Mouse (Mus musculus): ENCODE results near the gene Irx5.

The Irx5 gene

DNA sequence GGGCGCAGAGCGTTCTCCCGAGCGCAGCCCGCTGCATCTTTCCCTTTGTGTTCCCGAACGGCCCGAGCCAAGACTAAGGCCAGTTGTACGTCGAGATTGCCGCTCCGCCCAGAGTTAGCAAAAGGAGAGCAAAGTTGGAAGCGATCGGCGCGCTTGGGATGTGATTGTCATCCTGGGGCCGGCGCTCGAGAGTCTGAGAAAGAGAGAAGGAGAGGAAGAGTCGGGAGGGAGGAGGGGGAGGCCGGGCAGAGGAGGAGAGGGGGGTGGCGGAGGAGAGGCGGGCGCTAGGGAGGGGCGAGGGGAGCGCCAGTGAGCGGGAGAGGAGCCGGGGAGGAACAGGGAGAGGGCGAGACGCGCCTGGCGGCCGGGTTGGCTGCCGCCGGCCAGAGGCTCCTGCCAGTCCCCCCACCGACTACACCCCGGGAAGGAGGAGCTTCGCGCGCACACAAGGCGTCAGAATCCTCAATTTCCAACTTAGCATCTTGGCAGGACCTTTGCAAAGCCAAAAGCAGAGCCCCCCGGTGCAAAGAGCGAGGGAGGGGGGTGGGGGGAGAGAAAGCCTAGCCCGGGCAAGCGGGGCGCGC is at the start of gene Irx5:
Irx5 (plus strand) TSS at position 228 of the 584 bp plus-strand sequence.
- peak; percentile 87 for DNase-seq (ENCODE audit: low spot score)

DNA sequence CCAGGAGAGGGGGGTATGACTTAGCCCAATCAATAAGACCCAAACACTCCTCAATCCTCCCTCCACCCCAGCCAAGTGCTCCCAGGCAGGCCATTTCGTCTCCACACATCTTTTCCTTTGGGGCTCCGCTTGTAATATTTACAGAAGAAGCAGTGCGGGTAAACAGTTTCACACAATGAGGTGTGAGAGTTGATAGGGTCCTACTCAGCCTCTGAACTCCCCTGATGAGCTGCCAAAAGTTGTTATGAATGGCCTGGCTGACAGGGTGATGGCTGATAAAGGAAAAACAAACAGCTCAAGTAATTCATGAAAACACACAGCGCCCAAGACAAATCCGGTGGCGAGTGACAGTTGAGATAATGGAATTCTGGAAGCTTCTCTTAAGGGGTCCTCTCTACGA is 45.2 kb upstream of the Irx5 start:
- no peak for DNase-seq (ENCODE audit: low spot score)

DNA sequence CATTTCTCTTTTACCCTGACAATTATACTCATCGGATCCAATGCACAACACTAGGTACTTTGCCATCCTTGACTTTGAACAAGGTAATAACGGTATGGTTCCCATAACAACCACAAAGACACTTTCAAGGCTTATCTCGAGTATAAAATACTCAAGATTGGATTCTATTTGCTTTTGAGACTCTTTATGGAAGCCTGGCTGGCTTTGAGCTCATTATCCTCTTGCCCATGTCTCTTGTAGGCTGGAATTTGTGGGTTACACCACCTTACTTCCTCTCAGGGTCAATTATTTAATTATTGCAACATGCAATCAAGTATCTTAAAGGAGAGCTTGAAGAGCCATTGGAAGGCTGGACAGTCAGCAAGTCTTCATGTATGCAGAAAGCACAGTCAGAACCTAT is 43.7 kb upstream of the Irx5 start:
- DNase-seq (ENCODE audit: low spot score) = no peak

DNA sequence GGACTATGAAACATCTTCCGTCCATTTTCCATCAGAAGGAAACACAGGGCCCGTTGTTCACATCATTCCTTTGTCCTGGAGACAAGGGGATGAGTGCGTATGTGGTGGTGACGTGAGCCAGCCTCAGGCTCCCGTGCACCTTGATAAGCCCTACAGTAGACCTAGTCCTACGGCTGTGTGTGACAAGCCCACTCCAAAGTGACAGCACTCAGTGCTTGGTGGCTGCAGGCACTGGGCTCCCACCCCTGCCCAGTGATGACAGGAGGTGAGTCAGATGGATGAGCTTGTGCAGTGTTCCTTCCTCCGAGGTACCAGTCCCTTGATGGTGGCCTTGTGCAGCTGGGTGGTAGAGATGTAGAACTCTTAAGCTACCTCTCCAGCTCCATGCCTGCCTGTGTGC is 33.7 kb upstream of the Irx5 start:
- DNase-seq (ENCODE audit: low spot score) = no peak

DNA sequence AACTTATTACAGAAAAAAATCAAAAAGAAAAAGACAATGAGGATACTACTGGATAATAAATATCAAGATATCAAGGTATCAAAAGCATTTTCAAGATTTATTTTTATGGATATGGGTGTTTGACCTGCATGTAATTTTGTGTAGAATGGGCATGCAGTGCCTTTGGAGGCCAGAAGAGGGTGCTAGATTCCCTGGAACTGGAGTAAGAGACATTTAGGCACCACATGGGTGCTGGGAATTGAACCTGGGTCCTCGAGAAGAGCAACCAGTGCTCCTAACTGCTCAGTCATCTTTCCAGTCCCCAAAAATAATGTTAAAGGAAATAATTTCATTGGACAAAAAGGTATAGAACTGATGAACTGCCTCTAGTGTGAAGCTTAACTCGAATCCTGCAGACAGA is 30.2 kb upstream of the Irx5 start:
- DNase-seq (ENCODE audit: low spot score) = no peak

DNA sequence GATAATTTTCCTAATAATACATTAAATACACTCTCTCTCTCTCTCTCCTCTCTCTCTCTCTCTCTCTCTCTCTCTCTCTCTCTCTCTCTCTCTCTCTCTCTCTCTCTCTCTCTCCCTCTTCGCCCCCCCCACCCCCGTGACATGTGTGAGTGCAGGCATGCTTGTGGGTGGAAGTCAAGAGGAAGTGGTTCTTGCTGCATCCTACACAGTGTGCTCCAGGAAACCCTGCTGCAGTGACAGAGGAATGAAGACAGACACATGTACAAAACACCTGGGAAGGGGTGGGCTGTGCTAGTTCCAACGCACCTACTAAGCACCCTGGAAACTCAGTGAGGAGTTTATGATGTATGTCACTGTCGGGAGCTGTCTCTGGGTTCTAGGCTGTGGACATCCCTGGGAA is 28.2 kb upstream of the Irx5 start:
- DNase-seq (ENCODE audit: low spot score) = no peak

DNA sequence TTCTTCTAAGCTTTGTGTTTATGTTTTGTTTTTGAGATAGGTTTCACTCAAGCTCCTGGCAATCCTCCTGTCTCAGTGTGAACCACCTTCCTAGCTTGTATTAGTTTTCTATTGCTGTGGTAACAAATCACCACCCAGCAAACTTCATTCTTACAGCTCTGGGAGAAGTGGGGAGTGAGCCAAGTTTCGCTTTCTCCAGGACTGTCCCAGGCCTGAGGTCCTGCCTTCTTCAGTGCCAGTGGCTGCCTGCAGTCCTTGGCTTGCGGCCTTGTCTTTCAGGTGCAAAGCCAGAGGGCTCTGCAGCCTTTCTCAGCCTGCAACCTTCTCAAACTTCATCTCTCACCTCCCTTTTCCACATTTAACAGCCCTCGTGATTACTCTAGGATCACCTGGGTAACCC is 25.6 kb upstream of the Irx5 start:
- no peak for DNase-seq (ENCODE audit: low spot score)

DNA sequence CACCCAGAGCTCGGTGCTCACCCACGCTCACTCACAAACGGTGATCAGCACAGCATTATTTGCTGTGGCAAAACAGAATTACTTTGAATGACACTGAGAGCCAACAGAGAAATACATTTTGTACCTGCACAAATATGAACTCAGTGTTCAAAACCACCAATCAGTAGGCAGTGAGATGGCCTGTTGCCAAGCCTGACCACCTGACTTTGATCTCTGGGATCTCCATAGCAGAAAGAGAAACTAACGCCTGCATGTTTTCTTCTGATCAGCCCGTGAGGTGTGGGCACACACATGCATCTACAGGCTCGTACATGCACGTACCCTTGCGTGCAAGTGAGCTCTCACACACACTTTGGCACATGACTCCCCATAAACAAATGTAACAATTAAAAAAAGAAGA is 24.0 kb upstream of the Irx5 start:
- no peak for DNase-seq (ENCODE audit: low spot score)

DNA sequence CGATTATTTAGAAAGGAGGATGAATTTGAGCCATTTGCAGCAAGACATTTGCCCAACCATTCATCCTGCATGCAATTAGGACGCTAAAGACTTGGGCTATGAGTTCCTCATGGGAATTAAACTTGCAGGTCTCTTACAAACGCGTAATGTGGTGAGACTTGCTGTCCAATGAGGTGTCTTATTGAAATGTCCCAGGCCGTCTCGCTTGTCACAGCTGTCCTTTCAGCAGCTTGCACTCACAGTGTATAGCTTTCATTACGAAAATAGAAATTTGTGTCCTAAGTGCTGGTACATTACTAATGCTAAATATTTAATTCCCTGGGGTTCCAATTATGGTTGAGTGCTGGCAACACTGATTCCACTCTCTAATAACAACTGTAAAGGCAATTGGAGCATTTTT is 22.3 kb upstream of the Irx5 start:
- DNase-seq (ENCODE audit: low spot score) = no peak

DNA sequence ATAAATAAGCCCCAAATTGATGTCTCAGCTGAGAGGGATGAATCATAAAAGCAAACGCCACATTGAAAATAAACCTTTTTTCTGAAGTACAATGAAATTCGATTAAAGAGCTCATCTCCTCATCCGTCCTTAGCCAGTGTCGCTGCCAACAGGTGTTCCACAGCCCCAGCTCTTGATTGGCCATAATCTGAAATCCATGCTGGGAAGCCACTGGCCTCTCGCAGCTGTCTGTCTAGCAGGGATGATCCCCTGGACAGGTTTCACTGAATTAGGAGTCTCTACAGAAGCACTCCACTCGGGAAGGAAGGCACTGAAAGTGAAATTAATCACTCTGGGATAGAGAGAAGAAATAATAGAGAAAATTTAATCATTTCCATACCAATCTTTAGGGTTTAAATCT is 21.4 kb upstream of the Irx5 start:
- no peak for DNase-seq (ENCODE audit: low spot score)

DNA sequence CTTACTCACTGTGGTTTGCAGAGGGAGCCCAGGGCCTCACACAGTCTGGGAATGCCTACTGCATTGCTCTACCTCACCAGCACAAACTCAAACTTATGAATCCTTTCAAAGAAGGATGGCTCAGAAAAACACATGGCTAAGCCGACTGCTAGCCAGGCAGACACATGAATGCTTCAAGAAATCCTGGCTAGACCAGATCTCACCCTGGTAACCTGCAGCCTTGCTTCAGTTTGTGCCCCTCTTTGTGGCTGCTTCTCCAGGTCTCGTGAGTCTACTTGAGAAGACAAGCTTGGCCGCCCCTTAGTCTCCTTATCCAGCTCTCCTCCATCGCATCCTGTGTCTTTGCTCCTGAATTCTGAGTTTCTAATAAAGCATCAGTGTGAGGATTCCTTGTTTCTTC is 13.9 kb upstream of the Irx5 start:
- no peak for DNase-seq (ENCODE audit: low spot score)

DNA sequence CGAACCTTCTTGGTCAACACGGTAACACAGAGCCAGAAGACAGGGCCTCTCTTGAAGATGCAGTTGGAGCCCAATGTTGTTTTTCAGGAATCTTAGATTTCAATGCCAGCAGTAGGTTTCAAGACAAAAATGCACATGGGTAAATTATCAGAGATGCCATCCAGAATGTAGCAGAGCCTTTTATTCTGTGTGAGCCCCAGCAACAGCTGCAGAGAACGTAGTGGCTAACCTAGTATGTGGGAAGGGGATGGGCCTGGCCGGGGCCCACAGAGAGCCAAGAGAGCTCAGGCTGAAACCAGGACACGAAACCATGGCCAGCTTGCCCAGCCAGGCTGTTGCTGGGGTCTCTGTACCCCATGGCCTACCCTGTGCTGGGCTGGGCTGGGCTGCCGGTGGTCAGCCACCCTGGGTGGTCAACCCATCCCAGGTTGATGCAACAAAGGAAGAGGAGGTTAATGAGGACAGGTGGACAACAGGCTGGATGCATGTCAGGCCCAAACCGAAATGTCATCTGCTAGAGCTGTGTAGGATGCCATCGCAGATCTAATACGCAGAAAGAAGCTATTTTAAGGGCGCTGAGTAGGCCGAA is 7.4 kb upstream of the Irx5 start:
- no peak for DNase-seq (ENCODE audit: low spot score)

DNA sequence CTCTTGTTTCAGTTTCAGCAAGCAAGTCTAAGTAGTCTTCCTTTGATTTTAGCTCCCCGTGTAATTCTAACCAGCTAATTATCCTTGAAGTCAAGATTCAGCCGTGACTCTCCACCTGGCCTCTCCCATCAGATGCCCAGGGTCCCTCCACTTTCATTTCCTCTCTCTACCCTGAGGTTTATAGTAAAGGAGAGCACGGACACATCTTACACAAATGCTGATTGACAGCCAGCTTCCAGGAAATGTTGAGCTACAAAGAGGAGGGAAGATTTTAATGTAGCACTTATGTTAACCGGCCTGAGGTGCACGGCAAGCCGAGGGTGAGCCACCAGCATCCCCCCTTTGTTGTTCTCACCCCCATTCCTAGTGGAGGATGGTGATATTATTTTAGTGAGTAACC is 4.0 kb upstream of the Irx5 start:
- no peak for DNase-seq (ENCODE audit: low spot score)

DNA sequence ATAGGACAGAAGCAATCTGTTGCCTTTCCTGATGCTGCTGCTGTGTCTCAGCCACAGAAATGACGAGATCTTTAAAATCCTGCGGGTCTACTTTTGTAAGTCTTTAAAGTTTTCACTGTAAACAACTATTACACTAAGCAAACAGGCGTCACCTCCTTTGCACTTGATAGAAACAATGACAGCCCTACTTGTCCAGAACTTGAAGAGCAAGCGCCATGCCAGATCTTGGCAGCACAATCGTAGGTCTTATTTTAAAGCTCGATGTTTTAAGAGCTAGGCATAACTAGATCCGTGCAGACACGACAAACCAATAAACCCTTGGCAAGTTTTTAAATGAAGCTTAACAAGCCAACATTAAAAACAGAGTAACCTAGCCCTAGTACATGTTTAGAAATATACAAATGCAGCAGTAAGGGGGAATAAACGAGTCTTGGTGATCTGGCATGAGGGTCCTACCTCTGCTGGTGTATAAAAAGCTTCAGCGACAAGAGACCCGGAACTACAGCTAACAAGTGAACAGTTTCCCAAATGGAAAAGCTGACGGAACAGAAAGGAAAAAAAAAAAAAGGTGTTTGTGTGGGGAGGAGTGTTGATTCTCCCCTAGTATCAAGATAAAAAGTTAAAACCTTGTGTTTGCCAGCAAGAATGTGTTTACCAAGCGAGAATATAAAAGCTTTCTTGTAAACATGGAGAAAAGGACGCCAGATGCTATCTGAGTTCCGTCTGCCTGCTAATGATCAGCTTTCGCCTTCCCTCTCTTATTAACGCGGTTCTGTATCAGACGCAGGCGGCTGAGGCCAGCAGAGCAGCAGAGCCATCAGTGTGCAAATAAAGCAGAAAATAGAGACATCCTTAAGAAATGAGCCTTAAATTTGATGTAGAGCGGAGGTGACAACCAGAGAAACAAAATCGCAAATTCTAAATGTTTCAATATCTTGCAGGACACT is 2.6 kb upstream of the Irx5 start:
- DNase-seq (ENCODE audit: low spot score) = no peak

DNA sequence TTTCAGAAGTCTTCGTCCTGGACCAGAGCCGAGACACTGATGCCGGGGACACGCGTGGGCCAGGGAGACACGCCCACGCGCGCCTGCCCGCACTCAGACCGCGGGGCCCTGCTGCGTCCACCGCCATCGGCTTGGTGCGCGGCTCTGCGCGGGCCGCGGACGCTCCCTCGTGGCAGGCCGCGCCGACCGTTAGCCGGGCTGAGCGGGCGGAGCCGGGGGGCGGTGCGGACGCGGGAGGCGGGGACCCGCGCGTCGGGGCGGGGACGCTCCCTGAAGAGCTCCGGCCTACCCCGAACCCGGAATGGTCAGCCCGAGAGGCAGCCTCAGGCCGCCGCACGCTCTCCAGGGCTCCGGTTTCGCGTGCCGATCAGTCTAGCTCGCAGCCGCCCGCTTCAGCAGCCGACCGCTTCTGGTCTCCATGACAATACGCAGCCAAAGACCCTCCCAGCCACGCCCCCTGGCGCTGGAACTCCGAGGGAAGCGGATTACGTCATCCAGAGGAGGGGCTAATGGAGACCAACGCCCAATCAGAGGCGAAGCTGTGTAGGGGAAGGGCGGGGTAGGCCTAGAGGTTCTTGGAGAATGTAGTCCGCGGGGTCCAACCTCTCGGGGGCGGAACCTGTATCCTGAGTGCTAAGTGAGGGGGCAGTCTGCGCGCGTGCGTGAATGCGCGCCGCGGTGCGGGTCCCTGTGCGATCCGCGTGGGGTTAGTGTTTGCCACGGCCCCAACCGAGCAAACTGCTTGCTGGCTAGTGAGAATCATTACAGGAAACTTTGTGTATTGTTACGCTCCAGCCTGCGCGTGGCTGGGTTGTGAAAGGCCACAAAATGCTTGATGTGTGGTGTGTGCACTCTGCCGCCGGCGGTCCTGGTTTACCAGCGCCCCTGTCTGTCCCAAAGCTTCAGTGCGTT is 1.5 kb upstream of the Irx5 start:
- peak; percentile 97 for DNase-seq (ENCODE audit: low spot score)

DNA sequence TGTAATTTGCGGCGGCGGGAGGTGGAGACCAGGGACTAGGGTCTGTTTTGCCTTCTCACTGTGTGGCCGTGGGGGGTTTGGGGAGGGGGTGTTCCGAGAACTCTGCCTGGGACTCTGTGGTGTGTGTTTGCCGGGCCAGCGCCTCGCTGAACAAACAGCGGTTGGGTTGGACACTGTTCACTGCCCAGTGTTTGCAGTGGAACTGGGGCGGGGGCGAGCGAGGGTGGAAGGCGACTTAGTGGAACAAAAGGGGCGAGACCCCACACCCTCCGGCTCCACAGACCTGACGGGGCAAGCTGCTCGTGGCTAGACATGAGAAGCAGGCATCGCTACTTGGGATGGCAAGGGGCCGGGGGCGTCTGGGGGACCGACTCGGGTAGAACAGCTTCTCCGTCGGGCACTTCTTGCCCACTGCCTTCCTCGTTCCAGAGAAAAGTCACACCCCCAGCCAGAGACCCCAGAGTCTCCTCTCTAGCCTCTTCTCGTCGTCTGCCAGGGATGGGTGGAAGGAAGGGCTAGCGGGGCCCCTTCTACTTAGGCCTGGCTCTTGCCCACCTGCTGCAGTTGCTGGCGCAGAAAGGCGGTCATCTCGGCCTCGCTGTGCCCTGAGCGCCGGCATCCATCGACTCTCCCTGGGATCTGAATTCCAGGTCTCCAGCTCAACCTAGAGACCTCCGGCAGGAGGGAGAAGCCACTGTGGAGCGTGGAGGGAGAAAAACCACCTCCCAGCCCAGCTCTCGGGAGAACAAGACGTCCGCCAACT is 631 bp upstream of the Irx5 start:
- no peak for DNase-seq (ENCODE audit: low spot score)

DNA sequence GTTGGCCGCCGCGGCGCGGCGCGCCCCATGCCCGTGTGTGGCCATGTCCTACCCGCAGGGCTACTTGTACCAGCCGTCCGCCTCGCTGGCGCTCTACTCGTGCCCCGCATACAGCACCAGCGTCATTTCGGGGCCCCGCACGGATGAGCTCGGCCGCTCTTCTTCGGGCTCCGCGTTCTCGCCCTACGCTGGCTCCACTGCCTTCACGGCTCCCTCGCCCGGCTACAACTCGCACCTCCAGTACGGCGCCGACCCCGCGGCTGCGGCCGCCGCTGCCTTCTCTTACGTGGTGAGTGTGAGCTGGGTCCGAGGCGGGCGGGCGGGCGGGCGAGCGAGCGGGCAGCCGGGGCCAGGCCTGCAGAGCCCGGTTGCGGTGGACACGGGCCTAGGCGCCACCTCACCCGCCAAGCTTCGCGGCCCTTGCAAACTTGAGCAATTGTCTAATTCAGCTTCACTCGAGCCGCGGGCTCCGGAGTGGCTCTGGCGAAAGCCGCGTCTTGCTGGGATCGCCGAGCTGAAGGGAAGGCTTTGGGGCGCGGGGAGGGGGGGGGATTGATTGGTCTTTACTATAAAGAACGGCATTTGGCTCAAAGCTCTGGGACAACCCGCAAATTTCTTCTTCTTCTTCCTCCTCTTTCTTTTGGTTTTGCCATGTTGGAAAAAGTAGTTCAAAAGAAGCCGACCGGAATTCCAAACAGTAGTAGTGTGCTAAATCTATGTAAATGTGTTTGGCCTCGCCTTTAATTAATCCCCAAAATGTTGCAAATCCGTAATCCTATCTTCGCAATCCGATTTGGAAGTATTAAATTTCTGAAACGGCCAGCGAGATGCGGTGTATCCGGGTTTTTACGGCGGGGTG is 945 bp downstream of the Irx5 start:
- no peak for DNase-seq (ENCODE audit: low spot score)

DNA sequence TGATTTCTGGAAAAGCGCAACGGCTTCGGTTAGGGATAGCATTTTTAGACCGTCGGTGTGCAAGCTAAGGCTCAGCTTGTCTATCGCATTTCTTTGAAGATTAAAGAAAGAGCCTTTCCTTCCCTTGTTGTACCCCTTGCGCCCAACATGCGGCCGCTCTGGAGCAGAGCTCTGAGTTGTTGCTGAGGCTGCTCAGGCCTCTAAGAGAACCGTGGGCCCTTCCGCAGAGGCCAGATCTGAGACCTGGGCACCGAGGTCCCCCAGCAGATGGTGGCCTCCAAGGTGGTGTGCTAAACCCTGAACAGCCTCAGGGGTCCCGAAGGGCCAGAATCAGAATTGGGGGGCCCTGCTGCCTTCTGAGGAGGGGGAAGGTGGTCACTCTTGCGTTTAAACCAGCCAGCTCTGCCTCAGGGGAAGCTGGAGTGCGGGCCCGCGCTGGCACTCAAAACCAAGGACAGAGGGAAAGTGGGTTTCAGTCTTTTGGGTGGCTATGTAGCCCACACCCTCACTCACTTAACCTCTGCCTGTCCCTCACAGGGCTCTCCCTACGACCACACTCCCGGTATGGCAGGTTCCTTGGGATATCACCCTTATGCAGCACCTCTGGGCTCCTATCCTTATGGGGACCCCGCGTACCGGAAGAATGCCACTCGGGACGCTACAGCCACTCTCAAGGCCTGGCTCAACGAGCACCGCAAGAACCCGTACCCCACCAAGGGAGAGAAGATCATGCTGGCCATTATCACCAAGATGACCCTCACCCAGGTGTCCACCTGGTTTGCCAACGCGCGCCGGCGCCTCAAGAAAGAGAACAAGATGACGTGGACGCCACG is 1.8 kb downstream of the Irx5 start:
- DNase-seq (ENCODE audit: low spot score) = no peak

DNA sequence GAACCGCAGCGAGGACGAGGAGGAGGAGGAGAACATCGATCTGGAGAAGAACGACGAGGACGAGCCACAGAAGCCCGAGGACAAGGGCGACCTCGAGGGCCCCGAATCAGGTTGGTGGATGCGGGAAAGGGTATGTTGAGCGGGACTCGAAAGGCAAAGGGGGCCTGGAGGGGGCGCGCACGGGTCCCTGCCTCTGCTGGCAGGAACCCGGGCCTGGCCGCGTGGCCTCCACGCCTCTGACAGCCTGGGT is 2.3 kb downstream of the Irx5 start:
- DNase-seq (ENCODE audit: low spot score) = no peak
